In genomic region chr16:12826222-12826621, GRCm38 (mm10) we compare ENCODE assay signal across 12 mouse cellular contexts.
DNase-seq lines count a peak whose midpoint lies in the region; ATAC-seq and TF ChIP-seq lines count a peak whose summit lies in the region.
"Had no signal": no experiment of that assay in that cellular context is flagged by ENCODE, and none has a peak within 500 bp of the region (broad histone marks: within the 10 kb centered on the region; RNA-seq: fewer than 3 reads in every experiment).

No protein-coding gene starts in this region.

- H3K36me3 ChIP-seq in ES-Bruce4 (ENCODE audit: control insufficient read depth, insufficient read depth, low read length, poor library complexity, severe bottlenecking), result no peaks in the 10 kb centered on the region
- H3K36me3 ChIP-seq in midbrain, embryonic 13.5 days, result no peaks in the 10 kb centered on the region
- no peaks in the 10 kb centered on the region for H3K36me3 ChIP-seq in forebrain, embryonic 13.5 days (ENCODE audit: poor library complexity, severe bottlenecking)
- H3K36me3 ChIP-seq: limb, embryonic 10.5 days had no signal

- no peaks in the 10 kb centered on the region for H3K9me3 ChIP-seq in ES-Bruce4 (replicated peaks; ENCODE audit: control insufficient read depth, insufficient read depth, low read length, poor library complexity, severe bottlenecking)
- no peaks in the 10 kb centered on the region for H3K9me3 ChIP-seq in midbrain, embryonic 13.5 days
- H3K9me3 ChIP-seq in forebrain, embryonic 13.5 days (replicated peaks), result no peaks in the 10 kb centered on the region
- H3K9me3 ChIP-seq: limb, embryonic 10.5 days had no signal

- ATAC-seq in midbrain, embryonic 13.5 days, result no peak
- no peak for ATAC-seq in forebrain, embryonic 13.5 days
- ATAC-seq: activated CD4-positive, CD25-positive, alpha-beta regulatory T cell, adult 4 months; intestine, embryonic 16.5 days had no signal

- no peak overlapping the region for H3K4me3 ChIP-seq in ES-Bruce4 (ENCODE audit: low read depth, low read length)
- H3K4me3 ChIP-seq in midbrain, embryonic 13.5 days (replicated peaks), result no peak overlapping the region
- H3K4me3 ChIP-seq in forebrain, embryonic 13.5 days, result no peak overlapping the region
- H3K4me3 ChIP-seq: limb, embryonic 10.5 days had no signal

- no peak overlapping the region for H3K27ac ChIP-seq in ES-Bruce4 (ENCODE audit: insufficient read depth, low read length)
- H3K27ac ChIP-seq in midbrain, embryonic 13.5 days, result no peak overlapping the region
- H3K27ac ChIP-seq in forebrain, embryonic 13.5 days, result no peak overlapping the region
- H3K27ac ChIP-seq: limb, embryonic 10.5 days had no signal

- TF ChIP-seq POLR2A in ES-Bruce4 (IDR thresholded peaks at IDR 0.05; ENCODE audit: insufficient read depth, low read length), result no peak

- no peak overlapping the region for H3K9ac ChIP-seq in ES-Bruce4 (ENCODE audit: low read depth, poor library complexity, severe bottlenecking)
- no peak overlapping the region for H3K9ac ChIP-seq in midbrain, embryonic 13.5 days (replicated peaks)
- H3K9ac ChIP-seq in forebrain, embryonic 13.5 days, result no peak overlapping the region

- peak; percentile 52 for DNase-seq in heart, adult 11 months
- DNase-seq in heart, adult 18-20 months, result no peak
- DNase-seq in kidney, postnatal 14 days, result peak; percentile 5
- DNase-seq in kidney, adult 11 months, result no peak
- peak; percentile 16 for DNase-seq in embryo, embryonic 11 days
- DNase-seq: lung, postnatal 14 days had no signal

- no peaks in the 10 kb centered on the region for H3K27me3 ChIP-seq in ES-Bruce4 (ENCODE audit: control insufficient read depth, insufficient read depth, low read length, poor library complexity, severe bottlenecking)
- no peaks in the 10 kb centered on the region for H3K27me3 ChIP-seq in midbrain, embryonic 13.5 days
- H3K27me3 ChIP-seq in forebrain, embryonic 13.5 days, result no peaks in the 10 kb centered on the region

- no peak for TF ChIP-seq EP300 in ES-Bruce4 (IDR thresholded peaks at IDR 0.05; ENCODE audit: insufficient read depth, low read depth, low read length)

- no peak overlapping the region for H3K4me2 ChIP-seq in midbrain, embryonic 13.5 days (replicated peaks)
- H3K4me2 ChIP-seq in forebrain, embryonic 13.5 days, result no peak overlapping the region

- no peaks in the 10 kb centered on the region for H3K4me1 ChIP-seq in ES-Bruce4 (ENCODE audit: control insufficient read depth, insufficient read depth, low read length)
- H3K4me1 ChIP-seq in midbrain, embryonic 13.5 days (replicated peaks), result no peaks in the 10 kb centered on the region
- no peaks in the 10 kb centered on the region for H3K4me1 ChIP-seq in forebrain, embryonic 13.5 days
- H3K4me1 ChIP-seq: limb, embryonic 10.5 days had no signal

- whole genome bisulfite sequencing in midbrain, embryonic 13.5 days, result 64% methylated on average over 8 of the region's 8 CpGs
- WGBS in forebrain, embryonic 13.5 days, result 71% methylated on average over 8 of the region's 8 CpGs

- peak; percentile 29 for TF ChIP-seq CTCF in ES-Bruce4 (IDR thresholded peaks at IDR 0.05; ENCODE audit: low read depth, low read length)

Comparison
In these comparisons a context has a peak if more than half of its experiments do, and no peak if none do; other contexts are left out.
1. DNase-seq: peak in heart, adult 11 months (single experiment), kidney, postnatal 14 days (single experiment) and embryo, embryonic 11 days (single experiment); none in heart, adult 18-20 months (0 of 2) and kidney, adult 11 months (single experiment).